Mouse (Mus musculus) left cerebral cortex, postnatal 14 days (tissue): ENCODE measurements around the gene Tyr. TPM values are rescaled to one million over a fixed set of nuclear protein-coding genes. Genes with fewer than 3 reads are reported as not detected.
A peak's percentile ranks its signal among the peaks of the same experiment; 100 is the strongest.
"Not testable (repeated sequence)": the region's sequence is repeated elsewhere in the genome, so short reads cannot be mapped to it uniquely, and the experiment has no call there.

ENCODE experiments used
- DNase-seq, 2 experiments: peaks; one replicate each; pipeline ENCODE4 v3.0.0; 2021 to 2022; ENCODE audit warnings: low spot score in 2 of 2, mixed read lengths in 1 of 2
- intact Hi-C: fragments of 180-260 bp; cut with DNase I; formaldehyde crosslinking; loops from one replicate; pipeline ENCODE4 v1.15.1; 2025
- long read RNA-seq, 2 experiments: library from polyadenylated mRNA; stranded (forward); transcript quantifications; one replicate each; pipeline ENCODE4 v2.0.0; 2021
- total RNA-seq, 2 experiments: library from RNA; stranded (reverse); gene quantifications; 2 replicates each; pipeline ENCODE4 v1.2.3; 2021

Gene Tyr
- not detected for total RNA-seq
- long read RNA-seq, experiment 1: 0 reads
- long read RNA-seq, experiment 2: 0 reads

GRCm38 (mm10) chr7:87493412-87493811, at the start of gene Tyr:
Gene Tyr, minus strand, starts transcription at chr7:87493512.
- intact Hi-C loops: no loop called here
- no peak for DNase-seq

- intact Hi-C loops: no loop called here
- DNase-seq: no peak
Measured at GRCm38 (mm10) chr7:87539031-87539430, 45.7 kb upstream of the Tyr start.

- intact Hi-C loops: no loop called here
- peak; percentile 33 to 70 for DNase-seq
Measured at GRCm38 (mm10) chr7:87494124-87494682, 891 bp upstream of the Tyr start.

- intact Hi-C loops: no loop called here
- DNase-seq: peak in 1 of 2 experiments; percentile 14
Measured at GRCm38 (mm10) chr7:87488024-87488423, 5.3 kb downstream of the Tyr start.

- intact Hi-C loops: no loop called here
- DNase-seq: no peak
Measured at GRCm38 (mm10) chr7:87413271-87413670, 80.0 kb downstream of the Tyr start.

- intact Hi-C loops, DNase-seq: not testable (repeated sequence)
Measured at GRCm38 (mm10) chr7:87411373-87411772, 81.9 kb downstream of the Tyr start.

GRCm38 (mm10) chr7:87397023-87397422, 96.3 kb downstream of the Tyr start:
- intact Hi-C loops: no loop called here
- DNase-seq: no peak

- intact Hi-C loops: no loop called here
- no peak for DNase-seq
Measured at GRCm38 (mm10) chr7:87374935-87375334, 118.4 kb downstream of the Tyr start.

Other genes starting within 250 kb of the Tyr start
- under 1 TPM; 0.42 to 0.72 TPM for gene Nox4, start 247.4 kb downstream of the Tyr start, total RNA-seq
- 100 to 1,000 TPM; 196 to 198 TPM for gene Grm5, start 90.7 kb upstream of the Tyr start, total RNA-seq